Mouse (Mus musculus) bone marrow macrophage, adult 2 months (primary cell): ENCODE measurements around the gene Dlg5.

Experiments used
- CTCF ChIP-seq: IDR thresholded peaks from 2 replicates; pipeline ENCODE4 v1.5.1; 2012; ENCODE audit warnings: low read depth, mild to moderate bottlenecking, low read length, moderate library complexity
- POLR2A ChIP-seq: IDR thresholded peaks from 2 replicates; pipeline ENCODE4 v1.6.1; 2012; ENCODE audit warnings: mild to moderate bottlenecking, low read depth, low read length, borderline replicate concordance

- TF ChIP-seq CTCF (no peak), POLR2A (no peak)
These were observed 36.6 kb upstream of the Dlg5 start for GRCm38 (mm10) chr14:24282276-24282675.
